Mouse (Mus musculus): ENCODE results near the gene Crk. TPM values are rescaled to one million over a fixed set of nuclear protein-coding genes. Genes with fewer than 3 reads are reported as not detected.

Gene Crk
- polyA plus RNA-seq, 1 experiment from 2014 or later: 106 TPM

- 76% methylated on average over 3 of the region's 3 CpGs for WGBS
- H3K4me3 ChIP-seq (ENCODE audit: low read length): no peak overlapping the region
- H3K9me3 ChIP-seq (ENCODE audit: control insufficient read depth, low read length): no peaks in the 10 kb centered on the region
- peaks cover 22% of the 10 kb centered on the region for H3K4me1 ChIP-seq (ENCODE audit: control insufficient read depth, insufficient read depth, low read depth, low read length)
- ATAC-seq: no peak
- no peaks in the 10 kb centered on the region for H3K27me3 ChIP-seq (replicated peaks; ENCODE audit: control insufficient read depth, insufficient read depth, low read length)
- peaks cover 7% of the 10 kb centered on the region; the same call in 1 of the 2 replicates for H3K36me3 ChIP-seq (ENCODE audit: control insufficient read depth, insufficient read depth, low read length)
- no peak overlapping the region for H3K27ac ChIP-seq (ENCODE audit: low read depth, low read length)
- H3K4me2 ChIP-seq (ENCODE audit: low read length): no peak overlapping the region
- no peak overlapping the region for H3K9ac ChIP-seq (ENCODE audit: low read depth, low read length)
Observed at GRCm38 (mm10) chr11:75741615-75742014, 62.6 kb downstream of the Crk start.

GRCm38 (mm10) chr11:75744761-75745160 lies 65.7 kb downstream of the Crk start:
- no peaks in the 10 kb centered on the region for H3K9me3 ChIP-seq (ENCODE audit: control insufficient read depth, low read length)
- no peaks in the 10 kb centered on the region for H3K27me3 ChIP-seq (replicated peaks; ENCODE audit: control insufficient read depth, insufficient read depth, low read length)
- no peak for ATAC-seq
- WGBS: 98% methylated on average over 3 of the region's 3 CpGs
- H3K4me1 ChIP-seq (ENCODE audit: control insufficient read depth, insufficient read depth, low read depth, low read length): peaks cover 30% of the 10 kb centered on the region
- H3K9ac ChIP-seq (ENCODE audit: low read depth, low read length): no peak overlapping the region
- H3K4me2 ChIP-seq (ENCODE audit: low read length): no peak overlapping the region
- peaks cover 3% of the 10 kb centered on the region; the same call in 1 of the 2 replicates for H3K36me3 ChIP-seq (ENCODE audit: control insufficient read depth, insufficient read depth, low read length)
- no peak overlapping the region for H3K27ac ChIP-seq (ENCODE audit: low read depth, low read length)
- H3K4me3 ChIP-seq (ENCODE audit: low read length): no peak overlapping the region

- Histone ChIP-seq H3K9ac (ENCODE audit: low read depth, low read length) (no peak overlapping the region), H3K27me3 (replicated peaks; ENCODE audit: control insufficient read depth, insufficient read depth, low read length) (no peaks in the 10 kb centered on the region), H3K4me3 (ENCODE audit: low read length) (no peak overlapping the region), H3K4me2 (ENCODE audit: low read length) (no peak overlapping the region), H3K27ac (ENCODE audit: low read depth, low read length) (no peak overlapping the region), H3K36me3 (ENCODE audit: control insufficient read depth, insufficient read depth, low read length) (0 out of 2 replicates have a peak, but pooled peaks cover 2% of the 10 kb centered on the region), H3K9me3 (ENCODE audit: control insufficient read depth, low read length) (no peaks in the 10 kb centered on the region), H3K4me1 (ENCODE audit: control insufficient read depth, insufficient read depth, low read depth, low read length) (peaks cover 29% of the 10 kb centered on the region)
- 72% methylated on average over 1 of the region's 1 CpGs for WGBS
- no peak for ATAC-seq
Observed at GRCm38 (mm10) chr11:75750537-75750936, 71.5 kb downstream of the Crk start.

GRCm38 (mm10) chr11:75751082-75751481 lies 72.0 kb downstream of the Crk start:
- Histone ChIP-seq H3K36me3 (ENCODE audit: control insufficient read depth, insufficient read depth, low read length) (peaks cover 6% of the 10 kb centered on the region; the same call in 1 of the 2 replicates), H3K9me3 (ENCODE audit: control insufficient read depth, low read length) (no peaks in the 10 kb centered on the region), H3K4me2 (ENCODE audit: low read length) (no peak overlapping the region), H3K4me1 (ENCODE audit: control insufficient read depth, insufficient read depth, low read depth, low read length) (peaks cover 29% of the 10 kb centered on the region), H3K27ac (ENCODE audit: low read depth, low read length) (no peak overlapping the region), H3K9ac (ENCODE audit: low read depth, low read length) (no peak overlapping the region), H3K4me3 (ENCODE audit: low read length) (no peak overlapping the region), H3K27me3 (replicated peaks; ENCODE audit: control insufficient read depth, insufficient read depth, low read length) (no peaks in the 10 kb centered on the region)
- 72% methylated on average over 4 of the region's 4 CpGs for WGBS
- no peak for ATAC-seq

Other genes starting within 250 kb of the Crk start
- 0.06 TPM in 1 of 2 replicates, not detected in the other for gene Serpinf2, start 239.7 kb upstream of the Crk start, polyA plus RNA-seq (2015; fragmentation: Nextera tagmentation; extraction: Ambion mirVana)
- 6.1 and 8.1 TPM in 2 replicates for gene Wdr81, start 224.5 kb upstream of the Crk start, polyA plus RNA-seq (2015; fragmentation: Nextera tagmentation; extraction: Ambion mirVana)
- gene Tlcd2, start 217.5 kb upstream of the Crk start, polyA plus RNA-seq (2015; fragmentation: Nextera tagmentation; extraction: Ambion mirVana): 2.0 and 2.9 TPM in 2 replicates
- gene Prpf8, start 192.4 kb upstream of the Crk start, polyA plus RNA-seq (2015; fragmentation: Nextera tagmentation; extraction: Ambion mirVana): 38.8 and 41.9 TPM in 2 replicates
- 2.9 and 4.2 TPM in 2 replicates for gene Rilp, start 169.2 kb upstream of the Crk start, polyA plus RNA-seq (2015; fragmentation: Nextera tagmentation; extraction: Ambion mirVana)
- gene Scarf1, start 165.7 kb upstream of the Crk start, polyA plus RNA-seq (2015; fragmentation: Nextera tagmentation; extraction: Ambion mirVana): 4.2 and 4.6 TPM in 2 replicates
- gene Slc43a2, start 147.6 kb upstream of the Crk start, polyA plus RNA-seq (2015; fragmentation: Nextera tagmentation; extraction: Ambion mirVana): 16.0 and 16.9 TPM in 2 replicates
- 109 and 110 TPM in 2 replicates for gene Pitpna, start 91.2 kb upstream of the Crk start, polyA plus RNA-seq (2015; fragmentation: Nextera tagmentation; extraction: Ambion mirVana)
- 39.8 TPM in 2 replicates for gene Inpp5k, start 48.3 kb upstream of the Crk start, polyA plus RNA-seq (2015; fragmentation: Nextera tagmentation; extraction: Ambion mirVana)
- gene Myo1c, start 28.8 kb upstream of the Crk start, polyA plus RNA-seq (2015; fragmentation: Nextera tagmentation; extraction: Ambion mirVana): 13.6 and 16.7 TPM in 2 replicates
- 1,437 and 1,451 TPM in 2 replicates for gene Ywhae, start 53.6 kb downstream of the Crk start, polyA plus RNA-seq (2015; fragmentation: Nextera tagmentation; extraction: Ambion mirVana)
- gene Doc2b, start 116.8 kb downstream of the Crk start, polyA plus RNA-seq (2015; fragmentation: Nextera tagmentation; extraction: Ambion mirVana): 3.7 and 4.2 TPM in 2 replicates